Mouse (Mus musculus): ENCODE measurements at regions not wholly inside any gene's neighbourhood (a gene's known extent, or its start where the extent isn't known, plus 50 kb on each side); places are given as distances from the start of the nearest gene placed in this dataset.

GRCm38 (mm10) chr1:137560389-137561268, 600.4 kb upstream of the Nr5a2 start:
- peak; percentile 7 for DNase-seq

- no peak for DNase-seq
Observed at GRCm38 (mm10) chr1:137549659-137550058, 589.4 kb upstream of the Nr5a2 start.

GRCm38 (mm10) chr1:137545666-137546065, 585.4 kb upstream of the Nr5a2 start:
- DNase-seq: no peak

DNA sequence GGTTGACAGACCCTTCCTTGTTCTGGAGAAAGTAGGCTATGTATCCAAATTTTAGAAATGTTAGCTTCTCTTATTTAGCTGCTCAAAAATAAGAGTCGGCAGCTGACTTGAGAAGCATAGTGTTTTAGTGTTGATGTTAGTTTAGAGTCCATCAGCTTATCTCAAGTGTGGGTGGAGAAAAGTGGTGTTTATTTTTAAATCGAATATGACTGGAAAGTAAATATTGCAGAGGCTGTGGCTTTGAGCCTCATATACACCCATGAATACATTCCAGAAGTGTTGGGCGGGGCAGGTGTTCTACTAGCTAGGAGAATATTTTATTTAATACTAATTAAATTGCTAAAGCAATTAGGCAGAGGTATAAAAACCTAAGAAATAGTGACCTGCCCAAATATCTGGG, 583.6 kb upstream of the Nr5a2 start:
- peak; percentile 13 for DNase-seq

GRCm38 (mm10) chr1:137541453-137541852, 581.2 kb upstream of the Nr5a2 start:
- DNase-seq: no peak

GRCm38 (mm10) chr1:137539424-137540116, 579.3 kb upstream of the Nr5a2 start:
- DNase-seq: no peak

DNA sequence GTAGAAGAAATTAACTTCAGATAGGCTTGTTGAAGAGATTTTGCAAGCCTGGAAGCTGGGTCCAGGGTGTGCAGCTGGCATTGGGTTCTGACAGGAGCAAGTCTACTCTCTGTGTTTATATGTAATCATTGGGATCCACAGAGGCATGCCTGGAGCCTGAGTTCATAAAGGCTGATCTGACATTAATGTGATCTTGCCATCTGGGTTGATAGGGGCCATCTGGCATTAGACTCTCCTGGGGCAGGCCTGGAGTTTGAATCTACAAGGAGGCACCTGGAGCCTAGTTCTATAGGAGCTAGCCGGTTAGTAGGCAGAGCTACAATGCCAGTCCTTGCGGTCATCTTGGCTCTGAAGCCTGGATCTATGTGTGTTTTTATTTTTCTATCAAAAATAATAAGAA, 554.5 kb upstream of the Nr5a2 start:
- no peak for DNase-seq

DNA sequence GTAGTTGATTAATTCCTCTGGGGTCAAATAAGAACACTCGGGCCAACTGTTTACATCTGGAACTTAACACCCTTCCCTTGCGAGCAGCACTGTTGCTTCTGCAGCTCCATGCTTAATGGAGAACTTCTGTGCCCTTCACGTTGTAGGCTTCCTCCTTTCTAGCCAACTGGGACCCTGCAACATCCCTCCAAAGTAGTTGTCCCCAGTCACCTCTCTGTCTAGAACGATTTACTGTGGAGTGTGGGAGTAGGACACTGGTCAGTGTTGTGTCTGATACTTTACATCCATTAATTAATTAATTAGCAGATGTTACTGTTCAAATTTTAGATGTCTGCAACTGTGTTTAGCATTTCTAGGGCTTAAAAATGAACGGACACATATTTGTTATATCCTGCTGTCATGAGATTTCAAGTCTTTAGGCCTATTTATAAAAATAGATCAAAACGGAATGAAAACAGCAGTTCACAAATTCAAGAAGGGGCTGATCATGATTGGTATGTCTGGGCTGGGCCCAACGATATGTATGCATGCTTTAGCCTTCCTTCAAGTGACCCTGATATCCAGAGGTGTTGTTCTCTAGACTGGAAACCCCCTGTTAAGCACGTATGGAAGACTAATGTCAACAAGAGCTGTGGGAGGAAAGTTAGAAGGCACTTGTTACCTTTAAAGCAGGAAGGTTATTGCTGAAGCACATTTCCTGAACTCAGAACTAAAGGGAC, 543.6 kb upstream of the Nr5a2 start:
- no peak for DNase-seq

DNA sequence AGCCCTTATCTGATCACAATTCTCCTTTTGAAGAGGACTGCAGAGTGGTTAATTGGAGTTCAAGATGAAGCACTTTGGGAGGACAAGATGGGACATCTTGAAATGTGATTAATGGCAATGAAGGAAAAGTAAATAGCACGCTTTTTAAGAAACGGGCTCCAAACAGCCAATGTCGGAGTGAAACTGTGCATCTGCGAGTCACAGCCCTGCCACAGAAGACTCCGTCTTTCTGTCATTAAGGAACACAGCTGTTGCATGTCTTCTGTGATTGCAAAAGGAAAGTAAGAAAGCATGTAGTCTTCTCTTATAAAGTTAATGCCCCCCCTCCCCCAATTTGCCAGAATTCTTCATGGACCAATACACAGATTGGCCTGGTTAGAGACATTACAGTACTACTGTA, 528.0 kb upstream of the Nr5a2 start:
- no peak for DNase-seq

GRCm38 (mm10) chr1:137478459-137478858, 518.2 kb upstream of the Nr5a2 start:
- no peak for DNase-seq

GRCm38 (mm10) chr1:137477239-137477638, 517.0 kb upstream of the Nr5a2 start:
- DNase-seq: no peak

GRCm38 (mm10) chr1:137474858-137475257, 514.6 kb upstream of the Nr5a2 start:
- peak; percentile 10 for DNase-seq

DNA sequence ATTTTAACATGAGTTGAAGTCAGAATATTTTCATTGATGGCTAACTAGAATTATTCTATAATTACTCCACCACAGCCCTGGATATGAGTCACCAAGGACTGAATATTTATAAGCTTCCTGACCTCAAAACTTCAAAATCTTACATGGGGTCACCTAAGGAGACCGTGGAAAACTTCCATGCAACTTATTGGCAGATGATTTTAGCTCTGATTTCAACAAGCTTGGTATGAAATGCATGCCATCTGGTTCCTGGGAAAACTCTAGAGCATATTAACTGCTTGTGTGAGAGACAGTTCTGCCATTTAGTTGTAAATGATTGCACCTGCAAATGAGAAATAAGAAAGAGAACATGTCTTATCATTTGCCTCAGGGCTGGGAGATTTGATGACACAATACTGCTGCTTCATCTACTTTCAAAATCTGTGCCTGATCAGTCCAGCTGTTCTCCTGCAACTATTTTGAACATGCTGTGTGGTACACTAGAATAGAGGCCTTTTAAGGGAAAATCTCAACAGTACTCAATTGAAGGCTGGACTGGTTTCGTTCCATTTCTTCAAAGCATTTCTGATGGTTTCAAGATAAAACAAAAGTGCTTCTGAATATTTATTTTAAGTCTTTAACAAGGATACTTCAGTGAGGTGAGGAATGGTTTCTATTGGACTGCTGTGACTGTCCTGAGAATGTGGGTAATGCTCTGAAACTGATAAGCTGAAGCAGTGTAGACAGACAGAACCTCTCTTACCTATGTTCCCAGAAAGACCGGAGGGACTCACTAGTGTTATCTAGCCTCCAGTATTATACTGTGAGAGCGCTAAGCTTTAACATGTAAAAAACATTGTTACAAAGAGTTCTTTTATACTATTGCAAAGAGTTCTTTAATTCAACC, 513.8 kb upstream of the Nr5a2 start:
- no peak for DNase-seq

DNA sequence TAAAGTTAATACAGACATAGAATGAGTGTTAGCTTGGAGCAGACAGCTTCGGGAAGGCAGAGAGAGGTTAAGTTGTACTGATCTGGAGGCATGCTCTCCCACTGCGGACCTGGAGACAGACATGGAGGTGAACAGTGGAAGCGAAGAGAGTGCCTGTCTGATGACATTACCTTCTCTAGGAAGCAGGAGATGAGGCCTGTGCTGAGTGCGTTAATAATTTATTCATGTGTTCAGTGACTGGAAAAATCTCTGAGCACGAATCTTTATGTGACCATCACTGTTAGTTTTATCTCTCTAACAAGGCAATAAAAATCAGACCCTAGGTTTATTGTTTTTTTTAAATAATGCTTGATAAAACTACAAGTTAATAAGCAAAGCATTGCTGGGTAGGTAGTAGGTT, 504.7 kb upstream of the Nr5a2 start:
- no peak for DNase-seq

- DNase-seq: no peak
Observed at GRCm38 (mm10) chr1:137461189-137461588, 500.9 kb upstream of the Nr5a2 start.

DNA sequence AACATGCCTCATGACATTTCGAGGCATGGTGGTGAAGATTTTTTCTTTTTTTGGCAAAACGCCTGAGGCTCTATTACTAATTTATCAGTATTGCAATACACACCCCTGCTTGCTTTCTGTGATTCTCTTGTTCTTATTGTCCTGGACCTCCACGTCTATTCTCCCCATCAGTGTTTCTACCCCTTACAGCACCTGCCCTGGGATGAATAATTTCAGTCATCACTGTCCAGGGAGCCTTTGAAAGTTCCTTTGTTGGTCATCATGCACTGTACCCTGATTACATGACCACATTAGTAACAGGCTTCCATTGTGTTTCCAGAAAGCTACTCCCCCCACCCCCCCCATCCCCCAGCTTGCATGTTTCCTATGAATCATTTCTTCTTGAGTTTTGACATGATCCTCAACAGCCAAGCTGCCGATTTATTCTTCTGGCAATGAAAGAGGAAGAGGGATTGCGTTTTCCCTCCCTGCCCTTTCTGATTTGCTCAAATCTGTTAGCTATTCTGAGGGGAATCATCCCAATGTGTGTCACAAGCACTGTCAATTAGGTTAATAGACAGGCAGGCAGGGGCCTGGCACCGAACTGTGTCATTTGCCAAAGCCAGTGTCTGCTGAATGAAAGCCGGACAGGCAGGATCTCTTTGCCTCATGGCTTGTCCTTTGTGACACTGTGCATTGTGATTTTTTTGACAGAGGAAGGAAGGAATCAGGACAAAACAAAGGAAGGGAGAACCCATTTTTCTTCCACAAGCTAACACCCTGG, 493.4 kb upstream of the Nr5a2 start:
- DNase-seq: no peak

DNA sequence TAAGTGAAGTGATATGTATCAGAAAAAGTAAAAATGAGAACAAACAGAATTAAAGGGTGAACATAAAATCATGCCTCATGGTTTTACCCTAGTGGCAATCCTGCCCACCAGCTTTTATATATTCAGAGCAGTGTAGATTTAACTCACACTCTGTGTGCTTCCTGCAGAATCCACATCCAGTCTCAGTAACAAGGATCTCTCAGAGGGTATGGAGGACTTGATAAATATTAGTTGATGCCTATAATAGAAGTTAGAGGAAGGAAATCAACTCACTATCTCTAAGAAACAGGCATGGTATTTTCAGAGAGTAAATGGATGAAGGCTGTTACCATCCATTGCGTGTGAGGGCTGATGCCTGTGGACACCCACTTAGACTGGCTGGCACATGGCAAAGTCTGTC, 492.5 kb upstream of the Nr5a2 start:
- DNase-seq: no peak

- no peak for DNase-seq
Observed at GRCm38 (mm10) chr1:137446497-137446896, 486.2 kb upstream of the Nr5a2 start.

DNA sequence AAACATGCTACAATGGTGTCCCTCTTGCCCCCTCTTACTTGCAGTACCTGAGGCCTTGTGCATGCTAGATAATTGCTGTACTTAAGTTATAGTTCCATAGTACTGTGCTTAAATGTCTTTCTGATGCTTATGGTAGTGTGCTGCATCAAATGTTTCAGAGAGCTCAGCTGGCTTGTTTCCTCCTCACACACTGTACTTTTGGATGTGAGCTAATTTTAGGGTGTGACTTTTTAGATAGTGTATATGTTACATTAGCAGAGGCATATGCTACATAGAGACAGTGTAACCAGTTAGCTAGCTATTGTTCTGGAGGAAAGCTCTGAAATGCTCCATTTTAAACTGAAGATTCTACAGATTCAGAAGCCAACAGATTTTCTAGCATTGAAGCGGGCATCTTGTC, 467.9 kb upstream of the Nr5a2 start:
- no peak for DNase-seq

DNA sequence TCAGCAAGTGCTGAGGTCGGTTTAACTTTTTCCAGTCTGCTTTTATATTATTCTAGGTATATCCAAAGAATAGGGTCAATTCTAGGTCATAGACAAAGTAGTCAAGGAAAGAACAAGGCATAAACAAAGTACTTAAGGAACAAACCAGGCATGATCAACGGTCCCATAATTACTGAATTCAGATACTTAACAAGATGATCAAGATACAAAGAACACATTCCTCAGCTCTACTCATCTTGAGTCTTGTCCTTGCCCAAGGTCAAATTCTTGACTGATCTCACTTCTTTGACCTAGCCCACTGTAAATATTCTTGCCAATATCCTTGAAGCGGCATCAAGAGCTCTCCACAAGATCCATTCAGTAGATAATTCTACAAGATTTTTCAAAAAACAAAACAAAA, 458.1 kb upstream of the Nr5a2 start:
- DNase-seq: no peak

DNA sequence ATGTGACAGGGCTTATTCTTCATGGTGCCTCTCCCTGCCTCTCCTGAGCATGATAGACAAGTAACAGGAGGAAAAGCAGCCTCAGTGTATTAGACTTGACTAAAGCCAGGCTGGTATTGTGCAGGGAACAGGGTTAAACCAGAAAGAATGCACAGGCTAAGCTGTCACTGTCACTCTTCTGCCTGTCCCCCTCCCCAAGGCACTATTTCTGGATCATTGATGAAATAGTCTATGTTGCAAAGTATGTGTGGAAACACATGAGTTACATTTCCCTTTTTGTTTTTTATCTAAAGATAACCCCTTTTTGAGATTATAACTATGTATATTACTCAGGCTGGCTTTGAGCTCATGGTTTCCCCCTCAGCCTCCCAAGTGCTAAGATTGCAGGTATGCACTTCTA, 436.5 kb upstream of the Nr5a2 start:
- DNase-seq: no peak

- no peak for DNase-seq
Observed at GRCm38 (mm10) chr1:137387509-137387908, 427.3 kb upstream of the Nr5a2 start.

All from lung, postnatal 14 days (tissue).